Mouse (Mus musculus): Measurements from ENCODE around the gene Krt6b.

DNA sequence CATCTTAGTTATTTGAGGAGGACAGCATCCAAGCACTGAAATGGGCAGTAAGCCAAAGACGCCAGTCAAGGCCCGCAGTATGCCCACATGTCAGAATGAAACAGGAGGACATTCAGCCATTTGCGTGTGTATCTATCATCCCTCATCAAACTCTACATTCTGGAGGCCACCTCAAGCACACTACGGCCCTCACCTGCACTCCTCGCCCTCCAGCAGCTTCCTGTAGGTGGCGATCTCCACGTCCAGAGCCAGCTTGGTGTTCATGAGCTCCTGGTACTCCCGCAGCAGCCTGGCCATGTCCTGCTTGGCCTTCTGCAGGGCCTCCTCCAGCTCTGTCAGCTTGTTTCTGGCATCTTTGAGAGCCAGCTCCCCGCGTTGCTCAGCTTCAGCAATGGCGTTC, 28.6 kb upstream of the Krt6b start:
- no peak for TF ChIP-seq POLR2A (IDR thresholded peaks at IDR 0.05; ENCODE audit: control insufficient read depth, low read depth, low read length)
- 0 out of 2 replicates have a peak, but pooled peaks have one; percentile 6 for TF ChIP-seq CTCF (IDR thresholded peaks at IDR 0.05; ENCODE audit: control insufficient read depth, insufficient read depth, insufficient replicate concordance, low read depth, low read length)
